Mouse (Mus musculus) spleen, adult 2 months (tissue): Measurements from ENCODE around the gene Coq9.

Source experiments
- CTCF ChIP-seq: fragments of 200-500 bp; IDR thresholded peaks from 2 replicates; pipeline ENCODE4 v1.5.1; 2011; ENCODE audit warnings: mild to moderate bottlenecking, inconsistent platforms; ENCODE audit not compliant: insufficient read depth, insufficient read length, insufficient replicate concordance; ENCODE audit errors: extremely low read depth
- POLR2A ChIP-seq: fragments of 200-500 bp; IDR thresholded peaks from 2 replicates; pipeline ENCODE4 v1.6.1; 2011; ENCODE audit warnings: low read depth, low read length, inconsistent platforms

DNA sequence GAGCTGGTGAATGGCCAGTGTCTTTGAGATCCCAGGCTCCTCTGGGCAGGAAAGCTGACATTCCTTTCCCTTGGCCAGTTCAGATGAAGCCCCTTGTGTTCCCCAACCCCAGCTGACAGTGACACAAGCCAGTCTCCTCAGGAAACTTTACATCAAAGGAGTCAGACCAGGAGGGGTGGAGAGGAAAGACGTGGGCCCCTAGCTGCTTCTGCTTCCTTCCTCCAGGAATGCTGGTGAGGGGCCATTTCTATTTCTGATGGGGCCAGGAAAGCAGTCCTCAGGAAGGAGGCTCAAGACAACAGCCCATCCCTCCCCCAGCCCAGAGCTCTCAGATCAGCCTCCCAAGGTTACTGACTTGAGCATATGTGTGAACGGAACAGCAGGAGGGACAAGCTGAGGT lies 54.8 kb downstream of the Coq9 start:
- TF ChIP-seq POLR2A (no peak), CTCF (no peak)
